Mouse (Mus musculus) heart, adult 2 months (tissue): ENCODE results near the gene Doc2b. TPM values are rescaled to one million over a fixed set of nuclear protein-coding genes. Genes with fewer than 3 reads are reported as not detected.

Source experiments
- DNase-seq, 2 experiments: peaks; one replicate each; pipeline ENCODE4 v3.0.0; 2021
- H3K27ac ChIP-seq: fragments of 200-600 bp; 2 replicates; pipeline ENCODE4 v1.8.1; 2022
- H3K27me3 ChIP-seq: fragments of 200-500 bp; 2 replicates; pipeline ENCODE4 v1.6.1; 2012; ENCODE audit warnings: mild to moderate bottlenecking, low read length, inconsistent platforms, mixed read lengths; ENCODE audit not compliant: control insufficient read depth, insufficient read depth
- H3K36me3 ChIP-seq: fragments of 200-500 bp; 2 replicates; pipeline ENCODE4 v1.6.1; 2012; ENCODE audit warnings: low read length, inconsistent platforms; ENCODE audit not compliant: control insufficient read depth, insufficient read depth
- H3K4me1 ChIP-seq: fragments of 200-500 bp; 2 replicates; pipeline ENCODE4 v1.6.1; 2011; ENCODE audit warnings: low read length; ENCODE audit not compliant: control insufficient read depth, insufficient read depth
- H3K4me3 ChIP-seq: fragments of 200-600 bp; 2 replicates; pipeline ENCODE4 v1.8.1; 2022
- H3K79me2 ChIP-seq: fragments of 200-500 bp; replicated peaks from 2 replicates; pipeline ENCODE4 v1.6.1; 2012; ENCODE audit warnings: mild to moderate bottlenecking, inconsistent platforms, low read length, moderate library complexity, mixed read lengths; ENCODE audit not compliant: control insufficient read depth, insufficient read depth
- H3K9ac ChIP-seq: fragments of 200-500 bp; 2 replicates; pipeline ENCODE4 v1.6.1; 2012; ENCODE audit warnings: low read depth, mild to moderate bottlenecking, control low read depth, inconsistent platforms, low read length, mixed read lengths
- CTCF ChIP-seq: fragments of 200-600 bp; IDR thresholded peaks from 2 replicates; pipeline ENCODE4 v1.8.1; 2022; ENCODE audit warnings: antibody characterized with exemption, mild to moderate bottlenecking, moderate library complexity
- EP300 ChIP-seq: fragments of 200-500 bp; IDR thresholded peaks from 2 replicates; pipeline ENCODE4 v1.6.1; 2011; ENCODE audit warnings: low read depth, low read length, control low read depth; ENCODE audit not compliant: insufficient read depth
- POLR2A ChIP-seq: fragments of 200-500 bp; IDR thresholded peaks from 2 replicates; pipeline ENCODE4 v1.6.1; 2011; ENCODE audit warnings: mild to moderate bottlenecking, low read depth, low read length, control low read depth; ENCODE audit not compliant: insufficient read depth
- WGBS: fragments of 180-500 bp; shearing (Covaris S2); methylation state at CpG from one replicate; pipeline ENCODE4 v1.1.7; 2018; 5-methylcytosine and 5-hydroxymethylcytosine counted together
- intact Hi-C: fragments of 180-260 bp; cut with DNase I; formaldehyde crosslinking; loops from one replicate; pipeline ENCODE4 v1.15.1; 2025
- polyA plus RNA-seq: library from polyadenylated mRNA; depleted of rRNA; stranded (reverse); fragments of >200 nt; gene quantifications from 2 replicates; pipeline ENCODE4 v1.2.3, GENCODE M21; 2012; rRNA removed
- total RNA-seq, 2 experiments: library from RNA; stranded (reverse); gene quantifications; 2 replicates each; pipeline ENCODE4 v1.2.3; 2021

The Doc2b gene
- total and polyA plus RNA-seq, 3 experiments: 0.14 to 0.61 (median 0.52) TPM

DNA sequence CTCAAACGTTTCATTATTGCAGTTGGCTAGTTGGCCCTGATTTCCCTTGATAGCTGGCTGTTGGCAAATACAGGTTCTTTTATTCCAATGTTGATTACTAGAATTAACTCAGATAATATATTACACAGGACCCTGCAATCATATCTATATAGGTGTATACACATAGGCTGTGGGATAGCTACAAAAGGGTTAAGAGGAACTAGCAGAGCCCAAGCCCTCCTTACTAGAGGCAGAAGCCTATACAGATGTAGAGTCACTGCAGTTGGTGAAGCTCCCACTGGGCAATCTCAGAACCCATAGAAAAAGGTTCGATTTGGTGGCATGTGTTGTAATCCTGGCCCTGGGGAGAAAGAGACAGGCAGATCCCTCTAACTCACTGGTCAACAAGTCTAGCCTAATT is 68.7 kb downstream of the Doc2b start:
- Histone ChIP-seq H3K27me3 (no peaks in the 10 kb centered on the region), H3K79me2 (no peaks in the 10 kb centered on the region), H3K4me3 (no peak overlapping the region), H3K4me1 (no peaks in the 10 kb centered on the region; the same call in 1 of the 2 replicates), H3K36me3 (no peaks in the 10 kb centered on the region; the same call in 1 of the 2 replicates), H3K9ac (no peak overlapping the region), H3K27ac (no peak overlapping the region)
- WGBS: 64% methylated on average over 2 of the region's 2 CpGs
- intact Hi-C loops: no loop called here
- DNase-seq: no peak
- TF ChIP-seq POLR2A (no peak), EP300 (no peak)

DNA sequence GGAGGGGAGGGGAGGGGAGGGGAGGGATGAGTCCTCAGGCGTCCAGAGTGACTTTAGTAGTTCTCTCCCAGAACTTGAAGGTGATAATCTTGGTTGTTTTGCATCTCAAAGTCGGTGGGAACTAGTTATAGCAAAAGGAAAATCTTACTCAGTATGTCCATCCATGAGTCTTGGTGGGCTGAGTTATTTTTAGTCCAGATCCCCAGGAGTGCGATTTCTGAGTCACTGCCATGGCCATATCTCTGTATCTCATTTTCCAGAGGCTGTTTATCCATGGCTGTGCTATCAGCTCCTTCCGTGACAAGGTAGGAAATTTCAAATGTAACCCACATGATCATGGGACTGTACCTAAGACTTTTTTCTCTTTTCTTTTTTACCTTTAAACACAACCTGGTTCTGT is 73.5 kb downstream of the Doc2b start:
- Histone ChIP-seq H3K27ac (no peak overlapping the region), H3K27me3 (no peaks in the 10 kb centered on the region), H3K36me3 (no peaks in the 10 kb centered on the region), H3K4me3 (no peak overlapping the region), H3K9ac (no peak overlapping the region), H3K79me2 (no peaks in the 10 kb centered on the region), H3K4me1 (no peaks in the 10 kb centered on the region)
- WGBS: 22% methylated on average over 4 of the region's 4 CpGs
- TF ChIP-seq CTCF (no peak), POLR2A (no peak), EP300 (no peak)
- intact Hi-C loops: no loop called here
- DNase-seq: no peak

Other genes starting within 250 kb of the Doc2b start
- 10 to 100 TPM; 96.6 to 99.1 TPM for gene Pitpna, start 208.0 kb downstream of the Doc2b start, total RNA-seq
- gene Pitpna, start 208.0 kb downstream of the Doc2b start, polyA plus RNA-seq: 57.2 and 95.9 TPM in 2 replicates
- gene Inpp5k, start 165.1 kb downstream of the Doc2b start, total RNA-seq: 10 to 100 TPM; 24.5 to 30.2 TPM
- 42.8 and 59.8 TPM in 2 replicates for gene Inpp5k, start 165.1 kb downstream of the Doc2b start, polyA plus RNA-seq
- 100 to 1,000 TPM in 1 of 2 experiments, 10 to 100 TPM in 1; 96.9 to 105 TPM for gene Myo1c, start 145.5 kb downstream of the Doc2b start, total RNA-seq
- 68.7 and 94.7 TPM in 2 replicates for gene Myo1c, start 145.5 kb downstream of the Doc2b start, polyA plus RNA-seq
- 10 to 100 TPM; 82.9 to 90.3 TPM for gene Crk, start 116.8 kb downstream of the Doc2b start, total RNA-seq
- 27.6 and 64.4 TPM in 2 replicates for gene Crk, start 116.8 kb downstream of the Doc2b start, polyA plus RNA-seq
- 100 to 1,000 TPM; 503 to 554 TPM for gene Ywhae, start 63.2 kb downstream of the Doc2b start, total RNA-seq
- 206 and 352 TPM in 2 replicates for gene Ywhae, start 63.2 kb downstream of the Doc2b start, polyA plus RNA-seq
- 10 to 100 TPM; 11.1 to 11.7 TPM for gene Rph3al, start 142.4 kb upstream of the Doc2b start, total RNA-seq
- 5.9 and 6.6 TPM in 2 replicates for gene Rph3al, start 142.4 kb upstream of the Doc2b start, polyA plus RNA-seq
- gene 1700016K19Rik, start 203.9 kb upstream of the Doc2b start, total RNA-seq: not detected
- 1.3 TPM in 1 of 2 replicates, not detected in the other for gene 1700016K19Rik, start 203.9 kb upstream of the Doc2b start, polyA plus RNA-seq
- gene Rflnb, start 231.7 kb upstream of the Doc2b start, total RNA-seq: 10 to 100 TPM; 30.7 to 36.7 TPM
- gene Rflnb, start 231.7 kb upstream of the Doc2b start, polyA plus RNA-seq: 18.5 and 34.4 TPM in 2 replicates